Mouse (Mus musculus) heart, adult 11 months (tissue): ENCODE data around the gene Efna1.

Source experiments
- DNase-seq: peaks from one replicate; pipeline ENCODE4 v3.0.0; 2022

Efna1 gene

DNA sequence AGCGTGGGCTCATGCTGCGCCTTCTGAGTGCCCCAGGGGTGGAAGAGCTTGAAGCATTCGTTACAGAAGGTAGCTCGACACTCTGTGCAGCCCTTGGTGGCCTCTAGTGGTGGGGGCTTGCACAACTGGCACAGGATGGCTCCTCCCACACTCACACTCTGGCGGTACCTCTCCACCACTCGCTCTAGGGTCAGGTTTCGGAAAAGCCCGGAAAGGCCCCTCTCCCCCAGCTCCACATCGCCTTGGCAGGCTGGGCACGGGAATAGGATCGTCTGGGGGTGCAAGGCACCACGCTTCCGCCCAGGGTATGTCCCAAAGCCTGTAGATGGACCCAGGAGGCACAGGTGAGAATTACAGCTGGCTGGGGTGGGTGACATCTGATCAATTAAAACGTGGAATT, 37.3 kb downstream of the Efna1 start:
- peak; percentile 90 for DNase-seq

- peak; percentile 94 for DNase-seq
Observed at GRCm38 (mm10) chr3:89242331-89242895, 38.5 kb downstream of the Efna1 start.

GRCm38 (mm10) chr3:89238494-89238893, 42.4 kb downstream of the Efna1 start:
- DNase-seq, result peak; percentile 85

DNA sequence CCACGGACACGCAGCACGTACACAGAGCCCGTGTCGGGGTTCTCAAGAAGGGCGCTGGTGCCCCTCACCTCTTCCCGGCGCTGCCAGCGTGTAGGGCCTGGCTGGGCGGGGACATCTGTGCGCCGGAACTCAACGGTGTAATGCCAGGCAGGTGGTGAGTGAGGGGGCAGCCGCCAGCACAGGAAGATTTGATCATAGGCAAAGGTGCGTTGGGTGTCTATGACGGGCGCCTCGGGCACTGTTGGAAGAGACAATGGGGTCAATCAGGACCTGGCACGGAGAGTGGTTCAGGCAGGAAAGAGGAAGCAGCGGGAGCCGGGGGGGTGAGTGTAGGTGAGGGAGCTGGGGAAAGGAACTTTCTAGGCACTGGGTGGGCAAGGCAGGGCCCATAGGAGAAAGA, 43.3 kb downstream of the Efna1 start:
- peak; percentile 92 for DNase-seq

GRCm38 (mm10) chr3:89236516-89236915, 44.4 kb downstream of the Efna1 start:
- no peak for DNase-seq

DNA sequence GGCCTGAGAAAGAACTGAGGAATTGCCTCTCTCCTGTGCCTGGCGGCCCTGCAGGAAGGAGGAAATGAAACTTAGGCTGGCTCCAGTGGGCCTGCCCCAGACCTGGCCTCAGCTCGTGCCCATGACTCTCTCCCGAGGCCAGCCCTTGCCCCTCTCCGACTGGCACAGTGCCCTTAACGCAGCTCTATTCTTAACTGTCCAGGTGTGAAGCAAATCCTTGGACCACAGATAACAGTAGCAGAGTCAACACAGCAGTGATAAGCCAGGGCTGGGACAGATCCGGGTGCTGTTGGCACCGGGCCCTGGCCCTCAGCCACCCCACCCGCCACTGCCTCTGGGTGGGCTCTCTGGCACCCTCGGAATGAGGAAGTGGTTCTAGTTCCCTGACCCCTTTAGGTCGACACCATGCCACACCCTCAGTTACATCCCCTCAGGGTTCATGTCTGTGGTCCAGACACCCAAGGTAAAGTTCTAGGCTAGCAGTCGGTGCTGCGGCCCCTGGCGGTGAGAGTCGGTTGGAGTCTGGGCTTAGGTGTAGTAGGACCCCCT, 47.3 kb downstream of the Efna1 start:
- DNase-seq, result peak; percentile 95

DNA sequence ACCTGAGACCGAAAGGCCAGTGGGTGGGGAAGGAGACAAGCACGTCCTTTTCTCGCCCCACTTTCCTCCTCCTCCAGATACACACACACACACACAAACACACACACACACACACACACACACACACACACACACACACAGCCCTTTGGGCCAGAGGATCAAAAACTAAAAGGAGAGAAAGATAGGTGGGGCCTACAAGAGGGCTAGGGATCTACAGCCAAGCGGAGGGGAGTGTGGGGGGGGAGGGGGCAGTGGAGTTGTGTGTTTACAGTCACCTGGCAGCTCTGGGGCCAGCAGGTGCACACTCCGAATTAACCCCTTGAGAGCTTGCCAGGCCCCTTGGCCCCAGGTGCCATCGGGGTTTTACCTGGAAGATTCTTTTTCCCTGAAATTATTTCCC, 48.3 kb downstream of the Efna1 start:
- no peak for DNase-seq

- DNase-seq, result peak; percentile 92
Observed at GRCm38 (mm10) chr3:89231772-89232275, 49.1 kb downstream of the Efna1 start.

DNA sequence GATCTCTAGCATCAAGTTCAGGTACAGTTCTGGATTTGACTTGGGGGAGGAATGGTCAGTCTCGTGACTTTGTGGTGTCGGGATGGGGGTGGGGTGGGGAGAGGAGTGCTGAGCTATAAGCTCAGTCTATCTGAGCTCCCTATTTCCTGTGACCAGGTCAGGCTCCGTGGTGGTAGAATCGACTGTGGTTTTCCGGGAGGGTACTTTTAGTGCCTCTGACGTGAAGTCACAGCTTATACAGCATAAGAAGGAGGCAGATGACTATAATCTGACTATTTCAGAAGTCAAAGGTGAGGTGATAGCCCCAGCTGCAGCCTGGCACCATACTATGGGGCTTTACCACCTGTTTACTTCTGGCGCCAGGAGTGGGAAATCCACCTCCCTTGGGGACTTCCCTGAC, 49.6 kb downstream of the Efna1 start:
- DNase-seq, result peak; percentile 86

- DNase-seq, result peak; percentile 84
Observed at GRCm38 (mm10) chr3:89230561-89230960, 50.4 kb downstream of the Efna1 start.

GRCm38 (mm10) chr3:89229276-89229675, 51.7 kb downstream of the Efna1 start:
- DNase-seq, result no peak

GRCm38 (mm10) chr3:89228836-89229235, 52.1 kb downstream of the Efna1 start, which contains the start of gene Muc1:
Gene Muc1 (plus strand): TSS chr3:89229057.
- DNase-seq, result peak; percentile 93

GRCm38 (mm10) chr3:89228180-89228549, 52.8 kb downstream of the Efna1 start:
- peak; percentile 99 for DNase-seq

DNA sequence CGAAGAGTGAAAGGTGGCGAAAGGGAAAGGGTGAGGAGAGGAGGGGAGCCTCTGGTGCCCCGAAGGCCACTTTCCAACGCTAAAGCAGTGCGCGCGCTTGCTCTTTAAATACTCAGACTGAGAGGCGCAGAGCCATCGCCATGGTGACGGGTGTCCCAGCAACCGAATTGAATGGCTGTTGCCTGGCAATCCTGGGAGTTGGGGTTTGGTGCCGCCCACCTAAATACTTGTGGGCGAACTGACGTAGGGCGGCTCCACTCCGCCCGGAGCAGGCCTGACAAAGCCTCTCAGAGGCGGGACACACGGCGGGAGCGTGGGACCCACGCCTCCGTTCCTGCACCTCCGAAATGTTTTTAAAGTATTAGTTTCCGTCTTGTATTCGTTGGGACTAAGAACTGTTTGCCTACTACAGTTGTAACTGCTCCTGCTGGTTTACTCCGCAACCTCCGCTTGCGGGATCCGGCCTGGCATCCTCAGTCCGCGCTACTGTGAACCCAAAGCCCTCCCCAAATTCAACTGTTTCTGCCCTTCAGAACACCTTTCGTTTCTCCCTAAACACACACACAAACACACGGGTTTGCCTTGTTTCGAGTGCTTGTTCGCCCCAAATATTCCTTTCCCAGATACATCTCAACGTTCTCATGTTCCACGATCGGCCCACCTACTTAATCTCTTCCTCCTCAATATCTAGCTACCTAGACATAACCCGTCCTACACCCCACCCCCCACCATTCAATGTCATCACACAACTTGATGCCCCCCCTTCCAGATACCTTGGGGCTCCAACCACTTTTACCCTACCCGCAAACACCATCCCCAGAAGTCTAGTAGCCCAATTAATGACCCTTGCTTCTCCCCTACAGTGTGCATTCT, 53.4 kb downstream of the Efna1 start:
- DNase-seq, result peak; percentile 99

- no peak for DNase-seq
Observed at GRCm38 (mm10) chr3:89226900-89227299, 54.0 kb downstream of the Efna1 start, which contains the start of gene Mtx1. Gene Mtx1 (minus strand): TSS chr3:89227088.

DNA sequence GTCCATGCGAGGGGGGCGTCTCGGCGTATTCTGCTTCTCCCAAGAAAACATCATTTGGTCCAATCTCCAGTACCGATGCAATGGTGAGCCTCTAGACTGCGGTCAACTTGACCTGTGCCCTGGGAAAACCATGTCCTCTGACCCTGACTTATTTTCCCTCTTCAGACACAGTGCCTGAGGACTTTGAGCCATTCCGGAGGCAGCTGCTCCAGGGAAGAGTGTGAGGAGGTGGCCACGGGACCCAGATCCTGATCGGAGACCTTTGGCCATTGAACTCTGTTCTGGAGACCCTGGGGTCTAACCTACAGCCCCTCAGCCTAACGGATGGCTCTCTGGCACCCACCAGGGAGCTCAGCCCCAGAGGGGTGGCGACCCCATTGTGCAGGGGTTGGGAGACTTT, 54.6 kb downstream of the Efna1 start:
- no peak for DNase-seq

DNA sequence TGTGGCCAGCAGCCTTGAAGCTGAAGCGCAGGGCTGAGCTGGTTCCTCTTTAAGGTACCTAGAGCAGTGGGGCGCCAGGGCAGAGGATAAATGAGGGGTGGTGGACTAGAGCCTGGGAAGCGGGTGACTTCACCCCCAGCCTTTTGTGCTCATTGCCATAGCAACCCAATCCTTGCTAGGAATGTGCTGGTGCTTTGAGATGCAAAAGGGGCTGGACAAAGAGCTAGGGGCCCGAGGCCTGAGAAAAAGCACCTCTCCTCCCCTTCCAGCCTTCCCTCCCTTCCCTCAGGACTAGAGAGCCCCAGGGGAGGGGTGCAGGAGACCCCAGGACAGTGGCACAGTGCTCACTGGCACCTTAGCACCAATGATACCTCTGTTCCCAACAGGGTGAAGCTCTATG, 55.0 kb downstream of the Efna1 start:
- no peak for DNase-seq

- no peak for DNase-seq
Observed at GRCm38 (mm10) chr3:89225321-89225815, 55.6 kb downstream of the Efna1 start.

DNA sequence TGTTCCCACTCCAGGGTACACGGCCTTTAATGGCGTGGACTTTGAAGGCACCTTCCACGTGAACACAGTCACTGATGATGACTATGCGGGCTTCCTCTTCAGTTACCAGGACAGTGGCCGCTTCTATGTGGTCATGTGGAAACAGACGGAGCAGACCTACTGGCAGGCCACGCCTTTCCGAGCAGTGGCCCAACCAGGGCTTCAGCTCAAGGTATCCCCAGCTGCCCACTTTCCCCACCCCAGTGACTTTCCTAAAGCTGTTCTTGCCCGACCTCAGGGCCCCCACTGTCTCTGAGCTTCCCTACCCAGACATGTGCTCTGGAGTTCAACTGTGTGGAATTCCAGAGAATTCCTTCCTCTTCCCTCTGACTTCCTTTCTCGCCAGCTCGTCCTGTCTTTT, 56.1 kb downstream of the Efna1 start:
- DNase-seq, result no peak
